Mouse (Mus musculus): Measurements from ENCODE around the gene Gm7247.
"Not testable (repeated sequence)": the region's sequence is repeated elsewhere in the genome, so short reads cannot be mapped to it uniquely, and the experiment has no call there.

The Gm7247 gene

DNA sequence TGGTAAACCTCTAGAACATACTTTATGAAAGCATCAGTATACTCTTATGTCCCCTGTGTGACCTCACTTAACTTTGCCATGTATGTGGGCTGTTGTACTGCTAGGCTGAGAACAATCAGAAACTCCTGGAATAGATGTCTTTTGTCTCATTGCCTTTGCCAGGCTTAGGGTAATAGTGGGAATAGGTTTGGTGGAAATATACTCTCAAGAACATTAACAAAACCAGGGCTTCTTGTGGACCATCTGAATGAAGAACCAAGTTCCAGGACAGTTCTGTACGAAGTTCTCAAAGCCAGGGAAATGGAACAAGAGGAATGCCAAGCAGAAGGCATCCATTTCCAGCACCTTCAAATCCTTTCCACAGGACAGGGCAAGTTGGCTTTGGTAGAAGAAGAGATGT is at the start of gene Gm7247:
Gene Gm7247, plus strand, starts transcription at position 301 of the 400 bp plus-strand sequence.
- DNase-seq, result no peak

DNA sequence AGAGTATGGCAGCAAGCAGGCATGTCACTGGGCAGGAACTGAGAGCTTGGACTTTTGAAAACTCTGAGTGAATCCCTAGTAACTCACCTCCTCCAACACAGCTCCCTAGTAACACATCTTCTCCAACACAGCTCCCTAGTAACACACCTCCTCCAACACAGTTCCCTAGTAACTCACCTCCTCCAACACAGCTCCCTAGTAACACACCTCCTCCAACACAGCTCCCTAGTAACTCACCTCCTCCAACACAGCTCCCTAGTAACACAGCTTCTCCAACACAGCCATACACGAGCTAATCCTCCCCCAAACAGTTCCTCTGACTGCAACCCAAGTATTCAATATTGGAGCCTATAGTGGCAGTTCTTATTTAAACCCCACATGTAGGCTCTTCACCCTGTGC is 37.6 kb upstream of the Gm7247 start:
- DNase-seq, result no peak

- DNase-seq, result no peak
Observed at GRCm38 (mm10) chr14:51346027-51346426, 15.5 kb upstream of the Gm7247 start.

DNA sequence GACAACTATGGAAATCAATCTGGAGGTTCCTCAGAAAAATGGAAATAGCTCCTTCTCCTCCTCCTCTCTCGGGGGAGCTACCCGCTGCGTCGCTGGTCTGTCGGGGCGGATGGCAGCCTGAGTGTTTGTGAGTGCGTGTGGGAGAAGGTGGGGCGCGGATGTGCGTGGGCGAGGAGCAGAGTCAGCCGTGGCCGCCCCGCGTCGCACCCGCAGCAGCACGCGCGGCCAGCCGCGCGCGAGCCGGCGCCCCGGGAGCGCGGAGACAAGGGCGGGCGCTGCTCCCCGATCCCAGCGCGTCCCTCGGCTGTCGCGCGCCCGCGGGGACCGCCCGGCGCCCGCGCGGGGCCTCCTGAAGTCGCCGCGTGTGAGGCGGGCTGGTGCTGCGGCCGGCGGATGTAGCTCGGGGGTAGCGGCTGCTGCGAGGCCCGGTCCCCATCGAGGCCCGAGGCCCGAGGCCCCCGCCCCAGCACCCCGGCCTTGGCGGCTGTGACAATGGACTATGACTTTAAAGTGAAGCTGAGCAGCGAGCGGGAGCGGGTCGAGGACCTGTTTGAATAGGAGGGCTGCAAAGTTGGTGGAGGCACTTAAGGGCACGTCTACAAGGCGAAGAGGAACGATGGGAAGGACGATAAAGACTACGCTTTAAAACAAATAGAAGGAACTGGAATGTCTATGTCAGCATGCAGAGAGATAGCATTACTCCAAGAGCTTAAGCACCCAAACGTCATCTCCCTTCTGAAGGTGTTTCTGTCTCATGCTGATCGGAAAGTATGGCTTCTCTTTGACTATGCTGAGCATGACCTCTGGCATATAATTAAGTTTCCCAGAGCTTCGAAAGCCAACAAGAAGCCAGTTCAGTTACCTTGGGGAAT is 3.2 kb upstream of the Gm7247 start:
- peak; percentile 10 for DNase-seq

DNA sequence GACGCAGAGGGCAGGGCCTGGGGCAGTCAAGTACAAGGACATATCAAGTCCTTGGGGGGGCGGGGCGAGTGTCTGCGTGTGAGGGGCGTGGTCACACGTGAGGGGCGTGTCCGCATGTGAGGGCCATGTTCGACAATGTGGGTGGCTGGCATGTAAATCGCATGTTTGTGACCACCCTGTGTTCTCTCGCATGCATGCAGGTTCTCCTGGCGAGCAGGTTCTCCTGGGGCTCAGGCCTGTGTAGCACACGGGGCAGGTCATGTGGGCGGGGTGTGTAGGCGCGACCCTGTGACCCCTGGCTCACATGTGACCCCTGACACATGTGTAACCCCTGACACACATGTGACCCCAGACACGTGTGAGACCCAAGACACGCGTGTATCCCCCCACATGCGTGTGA is 21.2 kb downstream of the Gm7247 start:
- DNase-seq, result no peak

DNA sequence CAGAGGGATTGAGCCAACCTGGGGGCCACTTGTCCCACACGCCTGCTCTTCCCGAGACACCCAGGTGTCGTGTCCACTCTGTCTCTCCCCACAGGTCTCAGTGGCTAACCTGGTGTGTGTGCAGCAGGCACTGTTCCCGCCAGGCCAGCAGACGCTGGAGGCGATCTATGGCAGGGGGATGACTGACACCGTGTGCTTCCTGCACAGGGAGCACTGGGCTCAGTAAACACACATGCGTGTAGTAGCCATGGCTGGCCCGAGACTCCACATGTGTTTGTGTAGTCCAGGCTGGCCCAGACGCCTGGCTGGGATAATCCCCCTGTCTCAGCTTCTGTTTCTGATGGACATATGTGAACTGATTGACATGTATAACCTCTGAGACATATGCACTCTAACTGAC is 22.8 kb downstream of the Gm7247 start:
- no peak for DNase-seq

DNA sequence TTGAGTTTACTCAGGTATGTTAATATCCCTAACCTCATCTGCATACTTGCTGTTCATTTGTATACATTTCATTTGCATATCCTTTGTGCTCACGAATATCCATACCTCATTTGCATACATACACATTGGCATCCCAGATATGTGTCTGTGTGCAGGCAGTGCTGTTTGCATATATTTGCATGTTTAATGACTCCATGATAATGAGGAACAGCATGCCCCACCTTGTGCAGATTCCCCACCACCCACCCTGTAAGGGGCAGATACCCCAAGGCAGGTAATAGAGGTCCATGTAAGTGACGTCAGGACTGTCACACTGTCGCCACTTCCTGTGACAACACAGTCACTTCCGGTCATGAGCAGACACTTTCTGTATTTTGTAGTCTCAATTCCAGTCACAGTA is 24.2 kb downstream of the Gm7247 start:
- no peak for DNase-seq

GRCm38 (mm10) chr14:51387768-51388167 is 26.2 kb downstream of the Gm7247 start:
- DNase-seq, result no peak

GRCm38 (mm10) chr14:51388222-51388621 is 26.7 kb downstream of the Gm7247 start:
- no peak for DNase-seq

GRCm38 (mm10) chr14:51410520-51410919 is 49.0 kb downstream of the Gm7247 start, which contains the start of gene Vmn2r88:
TSS of gene Vmn2r88 (plus strand) at chr14:51410820.
- DNase-seq, result no peak

DNA sequence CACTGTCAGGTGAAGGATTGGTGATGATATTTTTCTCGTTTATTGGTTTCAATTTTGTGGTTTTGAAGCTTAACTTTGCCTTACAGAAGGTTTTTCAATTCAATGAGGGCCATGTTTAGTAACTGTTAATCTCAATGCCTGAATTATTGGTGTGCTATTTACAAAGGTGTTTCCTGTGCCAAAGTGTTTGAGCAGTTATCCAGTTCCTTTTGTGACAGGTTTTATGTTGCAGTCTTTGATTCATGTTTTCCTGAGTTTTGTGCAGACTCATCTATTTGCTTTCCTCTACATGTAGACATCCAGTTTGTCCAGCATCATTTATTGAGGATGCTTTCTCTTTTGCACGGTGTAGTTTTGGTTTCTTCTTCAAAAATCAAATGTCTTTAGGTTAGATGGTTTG is 62.3 kb downstream of the Gm7247 start:
- no peak for DNase-seq

DNA sequence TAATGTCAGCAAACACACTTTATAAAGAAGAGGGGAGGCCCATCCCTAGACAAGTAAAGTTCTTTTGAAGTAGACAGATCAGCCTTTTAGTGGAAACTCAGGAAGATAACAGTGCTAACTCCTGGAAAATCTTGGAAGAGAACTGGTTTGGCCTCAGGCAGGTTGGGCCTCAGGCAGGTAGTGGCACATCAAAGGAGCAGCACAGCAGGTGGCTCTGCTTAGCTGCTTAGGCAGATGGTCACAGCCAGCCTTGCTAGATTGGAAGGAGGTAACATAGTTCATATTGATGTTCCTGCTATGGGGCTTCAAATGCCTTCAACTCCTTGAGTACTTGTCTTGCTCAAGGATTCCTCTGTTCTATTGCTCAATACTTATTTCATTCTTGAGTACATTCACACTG is 68.6 kb downstream of the Gm7247 start:
- DNase-seq, result not testable (repeated sequence)

- no peak for DNase-seq
Observed at GRCm38 (mm10) chr14:51434546-51434945, 73.0 kb downstream of the Gm7247 start.

GRCm38 (mm10) chr14:51435020-51435419 is 73.5 kb downstream of the Gm7247 start:
- no peak for DNase-seq

DNA sequence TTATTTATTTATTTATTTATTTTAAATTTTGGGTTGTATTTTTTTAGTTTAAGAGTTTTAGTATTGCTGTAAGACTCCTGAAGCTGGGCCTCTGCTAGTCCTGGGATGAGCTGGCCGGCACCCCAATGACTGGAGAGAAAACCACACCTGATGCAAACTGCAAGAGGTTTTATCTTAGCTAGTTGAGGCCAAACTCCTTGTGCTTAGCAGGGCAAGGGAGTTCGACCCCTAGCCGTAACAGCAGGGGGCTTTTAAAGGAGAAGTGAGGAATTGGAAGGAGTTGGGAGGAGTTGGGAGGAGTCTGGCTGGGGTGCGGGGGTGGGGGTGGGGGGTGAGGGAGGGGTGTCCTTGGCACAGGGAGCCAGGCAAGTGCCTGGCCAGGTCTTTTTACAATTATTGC is 77.4 kb downstream of the Gm7247 start:
- DNase-seq, result no peak

- DNase-seq, result not testable (repeated sequence)
Observed at GRCm38 (mm10) chr14:51451557-51451956, 90.0 kb downstream of the Gm7247 start, which contains the start of gene Vmn2r89. TSS of gene Vmn2r89 (plus strand) at chr14:51451857.

DNA sequence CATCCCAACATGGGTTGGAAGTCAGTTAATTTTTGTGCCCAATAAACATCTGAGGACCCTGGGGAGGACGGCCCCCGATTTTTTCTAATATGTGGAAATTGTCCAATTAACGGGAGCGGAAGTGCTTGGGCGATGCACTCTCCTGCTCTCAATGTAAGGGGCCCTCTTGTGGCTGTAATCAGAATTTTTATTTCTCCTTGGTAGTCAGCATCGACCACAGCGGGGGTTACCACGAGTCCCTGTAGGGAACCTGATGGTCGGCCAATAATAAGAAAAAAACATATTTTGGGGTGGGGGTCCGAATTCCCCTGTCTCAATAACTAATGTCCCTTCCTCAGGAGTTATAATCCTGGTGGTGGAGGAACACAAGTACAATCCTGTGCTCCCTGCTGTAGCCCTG is 118.7 kb downstream of the Gm7247 start:
- not testable (repeated sequence) for DNase-seq

DNA sequence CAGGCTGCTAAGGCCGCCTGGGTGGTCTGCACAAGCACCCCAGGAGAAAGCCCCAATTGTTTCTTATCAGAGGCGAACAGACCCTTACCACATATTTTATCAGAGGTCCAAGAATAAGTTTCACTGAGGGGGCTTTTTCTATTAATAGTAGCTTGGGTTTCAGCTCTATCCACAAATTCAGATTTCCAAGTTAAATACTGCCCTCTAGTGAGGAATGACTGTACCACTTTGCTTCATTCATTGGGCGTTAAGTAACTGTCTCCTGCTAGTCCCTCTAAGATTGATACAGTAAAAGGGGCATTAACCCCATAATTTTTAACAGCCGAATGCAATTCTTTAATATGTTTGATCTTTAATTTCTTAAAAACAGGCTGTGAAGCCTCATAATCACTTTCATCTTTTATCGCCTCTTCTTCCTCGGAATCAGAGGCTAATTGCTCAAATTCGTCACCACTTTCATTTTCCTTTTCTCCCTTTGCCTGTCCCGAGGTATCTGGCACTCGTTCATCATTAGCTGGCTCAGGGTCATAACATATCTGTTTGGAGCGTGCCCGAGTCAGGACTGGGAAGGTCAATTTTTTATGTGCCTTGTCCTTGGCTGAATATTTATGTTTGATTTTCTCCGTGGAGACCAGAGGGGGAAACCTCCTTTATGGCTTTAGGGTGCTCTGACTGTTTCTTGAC is 119.9 kb downstream of the Gm7247 start:
- DNase-seq, result not testable (repeated sequence)

DNA sequence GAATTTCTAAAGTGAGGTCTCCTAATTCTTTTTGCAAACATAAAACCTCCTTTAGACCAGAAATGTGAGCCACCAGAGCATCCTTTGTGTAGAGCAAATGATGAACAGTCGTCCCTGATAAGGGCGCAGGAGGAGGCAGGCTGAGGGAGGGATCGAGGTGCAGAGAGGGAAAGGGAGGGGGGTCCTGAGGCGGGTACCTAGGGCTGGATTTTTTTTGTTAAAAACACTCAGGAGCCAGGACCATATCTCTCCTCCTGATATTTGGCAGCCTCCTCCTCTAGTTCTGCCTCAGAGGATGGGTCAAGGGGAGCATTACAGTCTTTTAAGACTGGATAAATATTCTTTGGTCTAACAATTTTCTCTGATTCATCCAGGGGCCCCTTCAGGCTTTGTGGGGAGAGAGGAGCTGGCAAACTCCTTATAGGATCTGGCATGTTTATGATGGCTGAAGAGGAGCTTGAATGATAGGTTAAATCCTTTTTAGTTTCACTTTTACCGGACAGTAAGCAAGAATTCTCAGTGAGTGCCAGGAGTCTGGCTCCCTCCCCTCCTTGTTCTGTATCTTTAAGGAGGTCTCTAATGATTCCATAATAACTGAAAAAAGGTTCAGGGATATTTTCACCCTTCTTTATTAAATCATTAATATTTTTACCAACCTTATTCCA is 120.6 kb downstream of the Gm7247 start:
- DNase-seq, result no peak

GRCm38 (mm10) chr14:51482971-51483381 is 121.4 kb downstream of the Gm7247 start:
- not testable (repeated sequence) for DNase-seq

- no peak for DNase-seq
Observed at GRCm38 (mm10) chr14:51483671-51484070, 122.1 kb downstream of the Gm7247 start.

DNA sequence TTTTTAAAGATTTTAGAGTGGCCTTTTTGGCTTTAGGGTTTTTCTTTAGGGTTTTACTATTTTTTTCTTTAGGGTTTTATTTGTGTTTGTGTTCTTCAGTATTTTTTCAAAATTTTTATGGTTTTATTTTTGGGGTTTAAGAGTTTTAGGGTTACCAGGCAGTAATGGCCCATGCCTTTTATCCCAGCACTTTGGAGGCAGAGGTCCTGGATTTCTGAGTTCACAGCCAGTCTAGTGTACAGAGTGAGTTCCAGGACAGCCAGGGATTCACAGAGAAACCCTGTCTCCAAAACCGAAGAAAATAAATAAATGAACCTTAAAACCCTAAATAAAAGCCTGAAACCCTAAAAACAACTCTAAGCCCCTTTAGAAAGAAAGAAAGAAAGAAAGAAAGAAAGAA is 124.6 kb downstream of the Gm7247 start:
- DNase-seq, result no peak

- DNase-seq, result no peak
Observed at GRCm38 (mm10) chr14:51495781-51496180, 134.2 kb downstream of the Gm7247 start.

DNA sequence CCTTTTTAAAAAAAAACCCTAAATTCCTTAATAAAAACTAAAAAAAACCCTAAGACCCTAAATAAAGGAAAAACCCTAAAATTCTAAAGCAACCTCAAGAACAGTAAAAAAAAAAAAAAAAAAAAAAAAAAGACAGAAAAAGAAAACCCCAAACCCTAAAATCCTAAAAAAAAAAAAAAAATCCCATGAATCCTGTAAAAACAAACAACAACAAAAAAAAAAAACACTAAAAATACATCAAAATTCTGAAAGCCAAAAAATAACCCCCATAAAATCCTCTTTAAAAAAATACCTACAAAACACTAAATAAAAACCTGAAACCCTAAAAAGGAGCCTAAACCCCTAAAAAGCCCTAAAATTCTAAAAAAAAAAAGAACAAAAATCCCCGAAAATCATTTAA is 135.4 kb downstream of the Gm7247 start:
- DNase-seq, result no peak

All from thymus, postnatal 4 days (tissue).